Mouse (Mus musculus): ENCODE data around the gene Hcn2. TPM values are rescaled to one million over a fixed set of nuclear protein-coding genes. Genes with fewer than 3 reads are reported as not detected.

Gene Hcn2
- polyA plus RNA-seq, 1 experiment from 2014 or later, result 0.08 TPM

- H3K4me3 ChIP-seq, result no peak overlapping the region
- H3K27me3 ChIP-seq, result peaks cover 34% of the 10 kb centered on the region
- no peak overlapping the region for H3K27ac ChIP-seq
- no peak overlapping the region for H3K4me2 ChIP-seq
- WGBS, result 60% methylated on average over 7 of the region's 7 CpGs
- H3K4me1 ChIP-seq, result peaks cover 31% of the 10 kb centered on the region
- no peaks in the 10 kb centered on the region for H3K9me3 ChIP-seq
- no peak for ATAC-seq (ENCODE audit: insufficient number of reproducible peaks, low FRiP score, low TSS enrichment, low read depth)
- H3K9ac ChIP-seq, result no peak overlapping the region
- H3K36me3 ChIP-seq, result no peaks in the 10 kb centered on the region
Observed at GRCm38 (mm10) chr10:79783050-79783449, 66.6 kb downstream of the Hcn2 start.

GRCm38 (mm10) chr10:79783920-79784800 is 67.7 kb downstream of the Hcn2 start:
- Histone ChIP-seq H3K9me3 (no peaks in the 10 kb centered on the region), H3K27me3 (peaks cover 29% of the 10 kb centered on the region), H3K4me1 (peaks cover 23% of the 10 kb centered on the region), H3K27ac (no peak overlapping the region), H3K36me3 (no peaks in the 10 kb centered on the region), H3K4me3 (no peak overlapping the region), H3K4me2 (no peak overlapping the region), H3K9ac (no peak overlapping the region)
- WGBS, result 36% methylated on average over 27 of the region's 27 CpGs
- no peak for ATAC-seq (ENCODE audit: insufficient number of reproducible peaks, low FRiP score, low TSS enrichment, low read depth)

Other genes with a start within 250 kb of the Hcn2 start
- not detected in 2 replicates for gene Vmn2r83, start 247.9 kb upstream of the Hcn2 start, polyA plus RNA-seq (2015; fragmentation: Nextera tagmentation; extraction: Ambion mirVana)
- gene Plpp2, start 182.8 kb upstream of the Hcn2 start, polyA plus RNA-seq (2015; fragmentation: Nextera tagmentation; extraction: Ambion mirVana), result 25.5 and 28.3 TPM in 2 replicates
- gene Mier2, start 161.4 kb upstream of the Hcn2 start, polyA plus RNA-seq (2015; fragmentation: Nextera tagmentation; extraction: Ambion mirVana), result 65.5 and 66.4 TPM in 2 replicates
- not detected in 2 replicates for gene Theg, start 129.3 kb upstream of the Hcn2 start, polyA plus RNA-seq (2015; fragmentation: Nextera tagmentation; extraction: Ambion mirVana)
- not detected in 2 replicates for gene C2cd4c, start 102.6 kb upstream of the Hcn2 start, polyA plus RNA-seq (2015; fragmentation: Nextera tagmentation; extraction: Ambion mirVana)
- 7.8 and 10.1 TPM in 2 replicates for gene Shc2, start 78.7 kb upstream of the Hcn2 start, polyA plus RNA-seq (2015; fragmentation: Nextera tagmentation; extraction: Ambion mirVana)
- gene Odf3l2, start 70.9 kb upstream of the Hcn2 start, polyA plus RNA-seq (2015; fragmentation: Nextera tagmentation; extraction: Ambion mirVana), result 0.12 TPM in 1 of 2 replicates, not detected in the other
- gene Madcam1, start 52.1 kb upstream of the Hcn2 start, polyA plus RNA-seq (2015; fragmentation: Nextera tagmentation; extraction: Ambion mirVana), result 5.4 and 5.8 TPM in 2 replicates
- gene Tpgs1, start 47.3 kb upstream of the Hcn2 start, polyA plus RNA-seq (2015; fragmentation: Nextera tagmentation; extraction: Ambion mirVana), result 54.6 and 58.9 TPM in 2 replicates
- gene Cdc34, start 34.4 kb upstream of the Hcn2 start, polyA plus RNA-seq (2015; fragmentation: Nextera tagmentation; extraction: Ambion mirVana), result 100 and 110 TPM in 2 replicates
- gene Gzmm, start 27.6 kb upstream of the Hcn2 start, polyA plus RNA-seq (2015; fragmentation: Nextera tagmentation; extraction: Ambion mirVana), result 0.86 and 1.3 TPM in 2 replicates
- 910 and 960 TPM in 2 replicates for gene Bsg, start 12.1 kb upstream of the Hcn2 start, polyA plus RNA-seq (2015; fragmentation: Nextera tagmentation; extraction: Ambion mirVana)
- gene Polrmt, start 29.9 kb downstream of the Hcn2 start, polyA plus RNA-seq (2015; fragmentation: Nextera tagmentation; extraction: Ambion mirVana), result 35.8 and 41.5 TPM in 2 replicates
- gene Fgf22, start 38.4 kb downstream of the Hcn2 start, polyA plus RNA-seq (2015; fragmentation: Nextera tagmentation; extraction: Ambion mirVana), result 0.95 and 2.2 TPM in 2 replicates
- 93.2 and 104 TPM in 2 replicates for gene Rnf126, start 50.3 kb downstream of the Hcn2 start, polyA plus RNA-seq (2015; fragmentation: Nextera tagmentation; extraction: Ambion mirVana)
- 21.2 and 22.2 TPM in 2 replicates for gene Fstl3, start 60.6 kb downstream of the Hcn2 start, polyA plus RNA-seq (2015; fragmentation: Nextera tagmentation; extraction: Ambion mirVana)
- 0.10 and 0.12 TPM in 2 replicates for gene Prss57, start 74.3 kb downstream of the Hcn2 start, polyA plus RNA-seq (2015; fragmentation: Nextera tagmentation; extraction: Ambion mirVana)
- gene Palm, start 76.9 kb downstream of the Hcn2 start, polyA plus RNA-seq (2015; fragmentation: Nextera tagmentation; extraction: Ambion mirVana), result 79.9 and 84.8 TPM in 2 replicates
- 0.56 and 1.6 TPM in 2 replicates for gene Misp, start 104.4 kb downstream of the Hcn2 start, polyA plus RNA-seq (2015; fragmentation: Nextera tagmentation; extraction: Ambion mirVana)
- gene Ptbp1, start 137.8 kb downstream of the Hcn2 start, polyA plus RNA-seq (2015; fragmentation: Nextera tagmentation; extraction: Ambion mirVana), result 301 and 303 TPM in 2 replicates
- gene Prtn3, start 157.8 kb downstream of the Hcn2 start, polyA plus RNA-seq (2015; fragmentation: Nextera tagmentation; extraction: Ambion mirVana), result 3.7 and 5.1 TPM in 2 replicates
- gene Plppr3, start 158.0 kb downstream of the Hcn2 start, polyA plus RNA-seq (2015; fragmentation: Nextera tagmentation; extraction: Ambion mirVana), result 53.0 and 60.1 TPM in 2 replicates
- gene Elane, start 169.6 kb downstream of the Hcn2 start, polyA plus RNA-seq (2015; fragmentation: Nextera tagmentation; extraction: Ambion mirVana), result 0.36 and 0.40 TPM in 2 replicates
- 0.27 TPM in 1 of 2 replicates, not detected in the other for gene Cfd, start 174.2 kb downstream of the Hcn2 start, polyA plus RNA-seq (2015; fragmentation: Nextera tagmentation; extraction: Ambion mirVana)
- gene Med16, start 192.3 kb downstream of the Hcn2 start, polyA plus RNA-seq (2015; fragmentation: Nextera tagmentation; extraction: Ambion mirVana), result 35.4 and 37.7 TPM in 2 replicates
- not detected in 2 replicates for gene Gm26602, start 194.2 kb downstream of the Hcn2 start, polyA plus RNA-seq (2015; fragmentation: Nextera tagmentation; extraction: Ambion mirVana)
- 1.0 and 1.2 TPM in 2 replicates for gene Kiss1r, start 200.3 kb downstream of the Hcn2 start, polyA plus RNA-seq (2015; fragmentation: Nextera tagmentation; extraction: Ambion mirVana)
- 159 and 161 TPM in 2 replicates for gene R3hdm4, start 204.6 kb downstream of the Hcn2 start, polyA plus RNA-seq (2015; fragmentation: Nextera tagmentation; extraction: Ambion mirVana)
- 5.7 and 7.4 TPM in 2 replicates for gene Arid3a, start 210.4 kb downstream of the Hcn2 start, polyA plus RNA-seq (2015; fragmentation: Nextera tagmentation; extraction: Ambion mirVana)
- 81.7 and 83.6 TPM in 2 replicates for gene Wdr18, start 243.5 kb downstream of the Hcn2 start, polyA plus RNA-seq (2015; fragmentation: Nextera tagmentation; extraction: Ambion mirVana)

Data from limb, embryonic 15.5 days (tissue).